Comparison of ENCODE assay signal across 13 mouse cellular contexts in the genomic region with DNA sequence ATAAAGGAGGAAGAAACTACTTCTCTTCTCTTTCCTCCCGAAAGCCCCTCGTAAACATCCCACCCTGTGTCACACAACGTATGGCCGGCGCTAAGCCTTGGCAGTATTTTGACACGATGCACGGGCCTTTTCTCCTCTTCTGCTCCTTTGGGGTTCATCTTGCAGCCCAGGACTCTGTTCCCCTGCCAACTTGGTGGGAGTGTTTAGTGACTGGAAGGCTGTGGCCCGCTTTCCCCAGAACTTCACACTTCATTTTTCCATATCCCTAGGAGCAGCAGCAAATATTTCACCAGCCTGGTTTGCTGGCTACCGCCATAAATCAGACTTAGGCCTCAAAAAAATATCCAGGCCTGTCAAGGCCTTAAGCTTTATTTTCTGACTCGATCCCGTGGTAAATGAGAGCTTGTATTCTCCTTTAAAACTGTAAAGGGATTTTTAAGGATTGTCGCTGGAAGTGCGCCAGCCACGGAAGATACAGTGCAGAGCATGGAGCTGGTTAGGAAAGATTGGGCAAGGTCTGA.
DNase-seq lines count a peak whose midpoint lies in the region; ATAC-seq and TF ChIP-seq lines count a peak whose summit lies in the region.
"Had no signal": no experiment of that assay in that cellular context is flagged by ENCODE, and none has a peak within 500 bp of the region (broad histone marks: within the 10 kb centered on the region; RNA-seq: fewer than 3 reads in every experiment).

No protein-coding gene starts in this region.

- no peak for TF ChIP-seq POLR2A in limb, embryonic 14.5 days (IDR thresholded peaks at IDR 0.05; ENCODE audit: borderline replicate concordance, extremely low read depth, insufficient read depth, insufficient read length)

- H3K4me3 ChIP-seq in limb, embryonic 14.5 days (replicated peaks; ENCODE audit: low read length) = no peak overlapping the region
- H3K4me3 ChIP-seq: heart, embryonic 15.5 days had no signal

- H3K27ac ChIP-seq in limb, embryonic 14.5 days (replicated peaks; ENCODE audit: low read depth, low read length) = no peak overlapping the region
- H3K27ac ChIP-seq: heart, embryonic 15.5 days had no signal

- no peak overlapping the region for H3K9ac ChIP-seq in limb, embryonic 14.5 days (ENCODE audit: low read depth, low read length, severe bottlenecking)
- H3K9ac ChIP-seq: heart, embryonic 15.5 days had no signal

- WGBS in limb, embryonic 14.5 days = 16% methylated on average over 14 of the region's 14 CpGs

- no peak overlapping the region for H3K4me2 ChIP-seq in limb, embryonic 14.5 days (replicated peaks; ENCODE audit: low read depth, low read length, severe bottlenecking)
- H3K4me2 ChIP-seq: heart, embryonic 15.5 days had no signal

- ATAC-seq in limb, embryonic 14.5 days (ENCODE audit: low FRiP score, low read depth) = peak; percentile 59
- ATAC-seq: forebrain, embryonic 14.5 days had no signal

- H3K36me3 ChIP-seq in limb, embryonic 14.5 days (ENCODE audit: control insufficient read depth, insufficient read depth, low read length) = no peaks in the 10 kb centered on the region
- H3K36me3 ChIP-seq: heart, embryonic 15.5 days had no signal

- DNase-seq in adrenal gland, postnatal 25 days = peak; percentile 8
- DNase-seq in adrenal gland, adult 2 months = no peak
- peak; percentile 29 to 42 for DNase-seq in kidney, postnatal 4 days
- DNase-seq in kidney, postnatal 36 days = no peak
- peak; percentile 45 to 53 for DNase-seq in right cerebral cortex, postnatal 10 days (ENCODE audit: low spot score in 2 of 2)
- DNase-seq in right cerebral cortex, postnatal 25 days = no peak
- DNase-seq in limb, embryonic 14.5 days (ENCODE audit: low spot score) = peak; percentile 60
- DNase-seq in thymus, postnatal 25 days = no peak
- DNase-seq: kidney, postnatal 14 days; layer of hippocampus, postnatal 36 days; spleen, adult 18-20 months had no signal

- H3K9me3 ChIP-seq in limb, embryonic 14.5 days (ENCODE audit: control insufficient read depth, low read length) = no peaks in the 10 kb centered on the region
- H3K9me3 ChIP-seq: heart, embryonic 15.5 days had no signal

- H3K27me3 ChIP-seq in limb, embryonic 14.5 days (ENCODE audit: control insufficient read depth, insufficient read depth, low read length) = peaks cover 16% of the 10 kb centered on the region; the same call in 1 of the 2 replicates

- H3K4me1 ChIP-seq in limb, embryonic 14.5 days (ENCODE audit: control insufficient read depth, insufficient read depth, low read length) = peaks cover 22% of the 10 kb centered on the region; the same call in 1 of the 2 replicates
- H3K4me1 ChIP-seq: heart, embryonic 15.5 days had no signal

Comparison
In these comparisons a context has a peak if more than half of its experiments do, and no peak if none do; other contexts are left out.
1. DNase-seq: peak in adrenal gland, postnatal 25 days (single experiment), kidney, postnatal 4 days (2 of 2), right cerebral cortex, postnatal 10 days (2 of 2) and limb, embryonic 14.5 days (single experiment); none in adrenal gland, adult 2 months (single experiment), kidney, postnatal 36 days (0 of 2), right cerebral cortex, postnatal 25 days (single experiment) and thymus, postnatal 25 days (single experiment).